Comparison of ENCODE assay signal across 8 mouse cellular contexts in the genomic region with DNA sequence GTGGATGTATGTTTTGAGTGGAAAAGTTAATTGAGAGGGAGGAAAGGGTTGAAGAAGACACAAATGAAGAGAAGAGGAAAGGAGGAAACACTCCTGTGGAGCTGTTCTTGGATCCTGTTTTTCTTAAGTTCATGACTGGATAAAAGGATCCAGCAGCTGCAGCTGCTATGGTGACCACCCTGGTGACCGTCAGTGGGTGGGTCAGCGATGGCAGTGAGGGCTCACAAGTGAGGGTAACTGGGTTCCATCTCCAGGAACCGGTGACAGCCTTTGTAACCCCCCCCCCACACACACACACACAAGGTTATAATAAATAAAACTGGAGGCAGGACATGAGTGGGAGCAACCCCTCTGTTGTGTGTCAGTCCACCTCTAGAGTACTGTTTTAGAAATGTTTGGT. TPM values are rescaled to one million over a fixed set of nuclear protein-coding genes. Genes with fewer than 3 reads are reported as not detected.
DNase-seq lines count a peak whose midpoint lies in the region; ATAC-seq and TF ChIP-seq lines count a peak whose summit lies in the region.

No protein-coding gene starts in this region.

- TF ChIP-seq CTCF in kidney, postnatal 0 days (IDR thresholded peaks at IDR 0.05; ENCODE audit: low read depth): no peak
- no peak for TF ChIP-seq CTCF in hindbrain, postnatal 0 days (IDR thresholded peaks at IDR 0.05; ENCODE audit: low read depth)

- no peaks in the 10 kb centered on the region for H3K9me3 ChIP-seq in kidney, postnatal 0 days (replicated peaks; ENCODE audit: low read length)
- no peaks in the 10 kb centered on the region for H3K9me3 ChIP-seq in embryonic facial prominence, embryonic 15.5 days (replicated peaks)
- H3K9me3 ChIP-seq in hindbrain, postnatal 0 days (ENCODE audit: low read length): no peaks in the 10 kb centered on the region
- no peaks in the 10 kb centered on the region for H3K9me3 ChIP-seq in midbrain, embryonic 15.5 days

- H3K27ac ChIP-seq in kidney, postnatal 0 days: no peak overlapping the region
- no peak overlapping the region for H3K27ac ChIP-seq in embryonic facial prominence, embryonic 15.5 days (replicated peaks)
- no peak overlapping the region for H3K27ac ChIP-seq in hindbrain, postnatal 0 days
- no peak overlapping the region for H3K27ac ChIP-seq in midbrain, embryonic 15.5 days

- peak overlapping the region; percentile 98 for H3K4me2 ChIP-seq in kidney, postnatal 0 days (ENCODE audit: low read length)
- H3K4me2 ChIP-seq in embryonic facial prominence, embryonic 15.5 days (replicated peaks): peak overlapping the region; percentile 98
- H3K4me2 ChIP-seq in hindbrain, postnatal 0 days (ENCODE audit: low read depth, low read length): peak overlapping the region; percentile 83
- peak overlapping the region; percentile 100 for H3K4me2 ChIP-seq in midbrain, embryonic 15.5 days

- H3K27me3 ChIP-seq in kidney, postnatal 0 days (ENCODE audit: insufficient read depth, low read length): no peaks in the 10 kb centered on the region
- peaks cover 9% of the 10 kb centered on the region; the same call in 1 of the 2 replicates for H3K27me3 ChIP-seq in embryonic facial prominence, embryonic 15.5 days
- H3K27me3 ChIP-seq in hindbrain, postnatal 0 days (ENCODE audit: insufficient read depth, low read length): 0 out of 2 replicates have a peak, but pooled peaks cover 6% of the 10 kb centered on the region
- H3K27me3 ChIP-seq in midbrain, embryonic 15.5 days (replicated peaks): peaks cover 21% of the 10 kb centered on the region

- no peak for DNase-seq in kidney, postnatal 0 days (ENCODE audit: low spot score)
- no peak for DNase-seq in kidney, postnatal 14 days
- no peak for DNase-seq in hindbrain, postnatal 0 days (ENCODE audit: low spot score)
- no peak for DNase-seq in spleen, postnatal 36 days (ENCODE audit: low spot score in 2 of 2)
- no peak for DNase-seq in frontal cortex, adult 2 months (ENCODE audit: extremely low spot score in 1 of 2, low spot score in 1 of 2)
- no peak for DNase-seq in urinary bladder, postnatal 10 days (ENCODE audit: low spot score)

- 32% methylated on average over 3 of the region's 3 CpGs for WGBS in kidney, postnatal 0 days
- 53% methylated on average over 3 of the region's 3 CpGs for WGBS in embryonic facial prominence, embryonic 15.5 days
- WGBS in hindbrain, postnatal 0 days: 38% methylated on average over 3 of the region's 3 CpGs
- 34% methylated on average over 3 of the region's 3 CpGs for WGBS in midbrain, embryonic 15.5 days

- H3K4me1 ChIP-seq in kidney, postnatal 0 days (replicated peaks; ENCODE audit: insufficient read depth, low read length): no peaks in the 10 kb centered on the region; the same call in 1 of the 2 replicates
- peaks cover 15% of the 10 kb centered on the region for H3K4me1 ChIP-seq in embryonic facial prominence, embryonic 15.5 days
- no peaks in the 10 kb centered on the region for H3K4me1 ChIP-seq in hindbrain, postnatal 0 days (ENCODE audit: insufficient read depth, low read length)
- H3K4me1 ChIP-seq in midbrain, embryonic 15.5 days: peaks cover 21% of the 10 kb centered on the region

- no peak for ATAC-seq in kidney, postnatal 0 days (replicated peaks; ENCODE audit: low FRiP score, low read depth)
- no peak for ATAC-seq in embryonic facial prominence, embryonic 15.5 days (ENCODE audit: insufficient number of reproducible peaks, low FRiP score, low TSS enrichment, low read depth)
- ATAC-seq in hindbrain, postnatal 0 days: no peak
- ATAC-seq in midbrain, embryonic 15.5 days (replicated peaks): no peak

- no peaks in the 10 kb centered on the region for H3K36me3 ChIP-seq in kidney, postnatal 0 days (ENCODE audit: insufficient read depth, low read length)
- no peaks in the 10 kb centered on the region for H3K36me3 ChIP-seq in embryonic facial prominence, embryonic 15.5 days
- H3K36me3 ChIP-seq in hindbrain, postnatal 0 days (ENCODE audit: insufficient read depth, low read length): no peaks in the 10 kb centered on the region
- no peaks in the 10 kb centered on the region for H3K36me3 ChIP-seq in midbrain, embryonic 15.5 days (replicated peaks)

- peak overlapping the region; percentile 69 for H3K4me3 ChIP-seq in kidney, postnatal 0 days (replicated peaks; ENCODE audit: low read depth, low read length)
- peak overlapping the region; percentile 78 for H3K4me3 ChIP-seq in embryonic facial prominence, embryonic 15.5 days (replicated peaks)
- peak overlapping the region; percentile 56 for H3K4me3 ChIP-seq in hindbrain, postnatal 0 days (ENCODE audit: low read length)
- H3K4me3 ChIP-seq in midbrain, embryonic 15.5 days: peak overlapping the region; percentile 61

- peak overlapping the region; percentile 81 for H3K9ac ChIP-seq in kidney, postnatal 0 days (ENCODE audit: low read depth, low read length)
- H3K9ac ChIP-seq in embryonic facial prominence, embryonic 15.5 days: no peak overlapping the region
- peak overlapping the region; percentile 55; the same call in 1 of the 2 replicates for H3K9ac ChIP-seq in hindbrain, postnatal 0 days (replicated peaks; ENCODE audit: low read length)
- no peak overlapping the region for H3K9ac ChIP-seq in midbrain, embryonic 15.5 days

RNA-seq across cellular contexts. Expression of a gene that starts 0.8 kb away (rescaled TPM):
- polyA plus RNA-seq in kidney, postnatal 0 days (2015; fragmentation: Nextera tagmentation; extraction: Ambion mirVana): 17.3 and 17.4 TPM in 2 replicates
- 13.3 and 14.4 TPM in 2 replicates for polyA plus RNA-seq in embryonic facial prominence, embryonic 15.5 days (2015; fragmentation: Nextera tagmentation; extraction: Ambion mirVana)
- 15.7 and 22.9 TPM in 2 replicates for total RNA-seq in hindbrain, postnatal 0 days (2014; rRNA removed)
- 15.3 and 15.7 TPM in 2 replicates for polyA plus RNA-seq in hindbrain, postnatal 0 days (2015; fragmentation: Nextera tagmentation; extraction: Ambion mirVana)
- 8.4 and 9.3 TPM in 2 replicates for polyA plus RNA-seq in midbrain, embryonic 15.5 days (2015; fragmentation: Nextera tagmentation; extraction: Ambion mirVana)
- 7.8 and 8.5 TPM in 2 replicates for polyA plus RNA-seq in frontal cortex, adult 2 months (2012; rRNA removed)

Comparison
In these comparisons a context has a peak if more than half of its experiments do, and no peak if none do; other contexts are left out.
1. H3K9ac ChIP-seq: peak in kidney, postnatal 0 days (single experiment) and hindbrain, postnatal 0 days (single experiment); none in embryonic facial prominence, embryonic 15.5 days (single experiment) and midbrain, embryonic 15.5 days (single experiment).
2. Peak in every context shown above with its lines, with median percentiles within 50 percentile points of each other: H3K4me2 ChIP-seq and H3K4me3 ChIP-seq.